8 mouse cellular contexts compared by ENCODE assay signal in genomic region chr1:59684819-59685755, GRCm38 (mm10). TPM values are rescaled to one million over a fixed set of nuclear protein-coding genes. Genes with fewer than 3 reads are reported as not detected.
DNase-seq lines count a peak whose midpoint lies in the region; ATAC-seq lines count a peak whose summit lies in the region.

Gene Nop58, plus strand, starts transcription at chr1:59684971.

- peak; percentile 96 for ATAC-seq in intestine, embryonic 14.5 days (replicated peaks; ENCODE audit: low FRiP score, low TSS enrichment, low read depth)

- peak within 1 kb of the TSS; percentile 96 for H3K9ac ChIP-seq in intestine, embryonic 14.5 days (ENCODE audit: low read length)

- H3K4me1 ChIP-seq in intestine, embryonic 14.5 days (replicated peaks; ENCODE audit: control insufficient read depth, insufficient read depth, low read length): peaks cover 7% of the 10 kb centered on the region

- intact Hi-C loops in left cerebral cortex, postnatal 14 days (cut with DNase I): no loop called here

- peak within 1 kb of the TSS; percentile 97 for H3K4me2 ChIP-seq in intestine, embryonic 14.5 days (ENCODE audit: low read length)

- no peaks in the 10 kb centered on the region for H3K9me3 ChIP-seq in intestine, embryonic 14.5 days (ENCODE audit: control insufficient read depth, low read length)

- peak within 1 kb of the TSS; percentile 99 for H3K4me3 ChIP-seq in intestine, embryonic 14.5 days (ENCODE audit: low read depth, low read length)

- peak; percentile 69 to 73 for DNase-seq in adrenal gland, adult 18-20 months (ENCODE audit: low spot score in 2 of 2)
- DNase-seq in embryo, embryonic 11 days: peak; percentile 97
- peak; percentile 84 for DNase-seq in gastrocnemius, postnatal 25 days
- peak; percentile 91 for DNase-seq in intestine, embryonic 14.5 days (ENCODE audit: low spot score)
- peak; percentile 92 to 96 for DNase-seq in left cerebral cortex, postnatal 14 days (ENCODE audit: low spot score in 2 of 2)
- DNase-seq in mesoderm, embryonic 11.5 days (ENCODE audit: low read depth, low spot score): peak; percentile 97
- DNase-seq in right cerebral cortex, postnatal 36 days (ENCODE audit: low spot score in 2 of 2): peak; percentile 86 to 94
- peak; percentile 93 for DNase-seq in yolk sac, embryonic 10.5 days (ENCODE audit: low spot score)

- H3K27ac ChIP-seq in intestine, embryonic 14.5 days (ENCODE audit: low read depth): peak within 1 kb of the TSS; percentile 92

- H3K27me3 ChIP-seq in intestine, embryonic 14.5 days (replicated peaks; ENCODE audit: control insufficient read depth, insufficient read depth, low read length): no peaks in the 10 kb centered on the region

- under 1% methylated on average over 49 of the region's 49 CpGs for WGBS in intestine, embryonic 14.5 days

- H3K36me3 ChIP-seq in intestine, embryonic 14.5 days (ENCODE audit: control insufficient read depth, insufficient read depth, low read length): peaks cover 9% of the 10 kb centered on the region; the same call in 1 of the 2 replicates

RNA-seq across cellular contexts. Expression of gene Nop58, which starts in this region (rescaled TPM):
- 100 to 1,000 TPM; 100 to 124 TPM for total RNA-seq in adrenal gland, adult 18-20 months (2021)
- total RNA-seq in gastrocnemius, postnatal 25 days (2021): 10 to 100 TPM; 17.9 to 22.7 TPM
- 256 and 268 TPM in 2 replicates for polyA plus RNA-seq in intestine, embryonic 14.5 days (2014; fragmentation: Nextera tagmentation; extraction: Ambion mirVana)
- total RNA-seq in left cerebral cortex, postnatal 14 days (2021): 10 to 100 TPM; 49.7 to 51.6 TPM

Comparison
In these comparisons a context has a peak if more than half of its experiments do, and no peak if none do; other contexts are left out.
1. Peak in every context shown above with its lines: DNase-seq, ATAC-seq, H3K4me3 ChIP-seq and H3K27ac ChIP-seq.